Mouse (Mus musculus) liver, embryonic 14.5 days (tissue): Measurements from ENCODE around the gene Acox3.

Source experiments
- CTCF ChIP-seq: IDR thresholded peaks from 2 replicates; pipeline ENCODE4 v1.5.1; 2016; ENCODE audit warnings: antibody characterized with exemption, low read depth, control low read depth
- EP300 ChIP-seq: IDR thresholded peaks from 2 replicates; pipeline ENCODE4 v1.6.1; 2016; ENCODE audit warnings: antibody characterized with exemption, low read depth

- TF ChIP-seq CTCF, result no peak
- TF ChIP-seq EP300, result no peak
Observed at GRCm38 (mm10) chr5:35626408-35626807, 43.6 kb downstream of the Acox3 start.
